Mouse (Mus musculus) CD4-positive naive resting alpha-beta T cell, adult 76 days (primary cell): Measurements from ENCODE around the gene Degs1. TPM values are rescaled to one million over a fixed set of nuclear protein-coding genes. Genes with fewer than 3 reads are reported as not detected.

Experiments
- total RNA-seq: library from RNA; stranded (reverse); gene quantifications from one replicate; pipeline ENCODE4 v1.2.4, GENCODE M21; 2023

Gene Degs1
- total RNA-seq, result 37.3 TPM

DNA sequence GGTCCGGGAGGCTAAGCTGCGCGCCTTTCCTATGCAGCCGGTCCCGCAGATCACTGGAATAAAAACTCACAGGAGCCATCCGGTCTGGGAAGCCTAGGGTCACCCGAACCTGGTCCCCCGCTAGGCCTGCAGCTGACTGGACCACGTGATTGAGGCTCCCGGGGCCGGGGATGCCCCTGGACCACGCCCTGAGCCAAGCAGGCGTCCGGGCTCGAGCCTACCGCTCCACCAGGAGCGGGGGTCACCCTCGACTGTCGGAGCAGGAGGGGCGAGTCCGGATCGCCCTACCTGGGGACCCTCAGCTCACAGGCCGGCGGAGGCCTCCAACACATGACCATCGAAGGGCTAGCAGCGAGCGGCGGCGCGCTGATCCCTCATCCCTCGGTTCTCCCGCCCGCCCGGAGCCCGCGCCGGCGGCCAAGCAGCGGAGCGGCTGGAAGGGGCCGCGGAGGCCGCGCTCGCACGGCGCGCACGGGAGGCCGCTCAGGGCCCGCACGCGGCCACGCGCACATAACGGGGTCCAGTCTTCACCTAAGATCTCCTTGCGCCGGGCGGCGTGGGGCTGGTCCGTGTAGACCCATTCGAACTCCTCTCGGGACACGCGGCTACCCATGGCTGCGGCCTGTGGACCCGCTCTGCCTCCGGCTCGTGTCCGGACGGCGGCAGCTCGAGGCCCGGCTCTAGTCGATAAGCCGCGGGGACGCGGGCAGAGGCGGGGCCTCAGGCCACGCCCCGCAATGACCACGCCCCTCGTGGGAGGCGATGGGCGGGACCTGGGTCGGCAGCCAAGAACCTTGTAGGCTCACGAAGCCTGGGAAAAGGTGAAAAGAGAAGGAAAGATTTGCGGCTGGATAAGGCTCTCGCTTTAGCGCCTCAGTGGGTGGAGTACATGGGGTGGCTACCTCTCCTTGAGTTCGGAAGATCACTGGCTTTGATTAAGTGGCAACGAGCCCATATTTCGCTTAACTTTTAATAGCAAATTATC is at the start of gene Degs1:
Gene Degs1, minus strand, starts transcription at position 714 of the 985 bp plus-strand sequence.

Other genes starting within 250 kb of the Degs1 start
- gene Srp9, start 158.1 kb downstream of the Degs1 start, total RNA-seq, result 82.8 TPM
- gene Vmn1r1, start 118.3 kb downstream of the Degs1 start, total RNA-seq, result not detected
- 45.2 TPM for gene Fbxo28, start 58.8 kb upstream of the Degs1 start, total RNA-seq
- 35.0 TPM for gene Trp53bp2, start 126.4 kb upstream of the Degs1 start, total RNA-seq
- gene Capn2, start 234.8 kb upstream of the Degs1 start, total RNA-seq, result 59.5 TPM